Mouse (Mus musculus) cortical plate, adult 2 months (tissue): ENCODE data around the gene Hmgn3. TPM values are rescaled to one million over a fixed set of nuclear protein-coding genes. Genes with fewer than 3 reads are reported as not detected.

Source experiments
- H3K27ac ChIP-seq: fragments of 200-500 bp; 2 replicates; pipeline ENCODE4 v1.5.1; 2012; ENCODE audit warnings: low read length, control low read depth, inconsistent platforms; ENCODE audit not compliant: insufficient read depth
- H3K4me1 ChIP-seq: fragments of 200-500 bp; 2 replicates; pipeline ENCODE4 v1.6.1; 2011; ENCODE audit warnings: low read length; ENCODE audit not compliant: control insufficient read depth, insufficient read depth
- H3K4me3 ChIP-seq: fragments of 200-500 bp; 2 replicates; pipeline ENCODE4 v1.5.1; 2011; ENCODE audit warnings: mild to moderate bottlenecking, low read length, control low read depth; ENCODE audit not compliant: insufficient read depth
- CTCF ChIP-seq: fragments of 200-500 bp; IDR thresholded peaks from 2 replicates; pipeline ENCODE4 v1.5.1; 2011; ENCODE audit warnings: mild to moderate bottlenecking, control low read depth, low read length; ENCODE audit not compliant: insufficient read depth; ENCODE audit errors: extremely low read depth
- POLR2A ChIP-seq: fragments of 200-500 bp; IDR thresholded peaks from 2 replicates; pipeline ENCODE4 v1.6.1; 2011; ENCODE audit warnings: mild to moderate bottlenecking, low read length, control low read depth; ENCODE audit not compliant: insufficient read depth; ENCODE audit errors: extremely low read depth
- polyA plus RNA-seq: library from polyadenylated mRNA; depleted of rRNA; stranded (reverse); fragments of >200 nt; gene quantifications from 2 replicates; pipeline ENCODE4 v1.2.3, GENCODE M21; 2012

Hmgn3 gene
- polyA plus RNA-seq, 1 experiment: 151 TPM

DNA sequence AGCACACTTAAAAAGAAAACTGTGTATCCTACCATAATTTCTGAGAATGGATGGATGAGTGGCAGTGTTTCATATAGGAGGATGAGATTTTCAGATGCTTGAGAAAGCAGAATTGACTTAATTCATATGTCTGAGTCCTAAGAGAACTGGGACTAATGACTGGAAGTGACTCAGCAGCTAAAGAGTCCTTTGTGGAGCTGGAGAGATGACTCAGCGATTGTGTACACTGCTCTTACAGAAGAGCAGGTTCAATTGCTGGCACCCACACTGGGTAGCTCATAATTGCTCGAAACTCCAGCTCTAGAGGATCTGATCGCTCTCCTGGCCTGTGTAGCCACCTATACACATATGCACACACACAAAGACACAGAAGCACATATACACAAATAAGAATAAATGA is 42.7 kb downstream of the Hmgn3 start:
- Histone ChIP-seq H3K4me1 (no peaks in the 10 kb centered on the region; the same call in 1 of the 2 replicates), H3K27ac (no peak overlapping the region), H3K4me3 (no peak overlapping the region)
- no peak for TF ChIP-seq POLR2A
- TF ChIP-seq CTCF: no peak

DNA sequence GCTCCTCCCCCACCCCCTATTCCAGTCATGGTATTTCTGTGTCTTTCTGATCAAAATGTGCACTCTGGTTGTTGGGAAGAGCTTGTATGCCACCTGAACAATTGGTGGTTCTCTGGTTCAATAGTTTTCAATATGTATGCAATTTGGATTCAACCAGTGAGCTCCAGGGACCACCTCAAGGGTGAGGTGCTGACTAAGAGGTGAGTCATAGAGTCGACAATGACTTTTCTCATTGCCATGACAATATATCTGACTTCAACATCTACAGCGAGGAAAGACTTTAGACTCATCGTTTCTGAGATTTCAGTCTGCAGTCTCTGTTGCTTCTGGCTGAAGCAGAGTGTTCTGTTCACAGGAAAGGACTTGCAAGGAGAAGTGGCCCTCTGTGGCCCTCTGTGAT is 44.8 kb downstream of the Hmgn3 start:
- 0 out of 2 replicates have a peak overlapping the region, but pooled peaks have one; percentile 6 for H3K27ac ChIP-seq
- H3K4me1 ChIP-seq: no peaks in the 10 kb centered on the region; the same call in 1 of the 2 replicates
- TF ChIP-seq CTCF: no peak
- TF ChIP-seq POLR2A: no peak
- H3K4me3 ChIP-seq: no peak overlapping the region

GRCm38 (mm10) chr9:83100786-83101185 is 45.7 kb downstream of the Hmgn3 start:
- no peaks in the 10 kb centered on the region; the same call in 1 of the 2 replicates for H3K4me1 ChIP-seq
- H3K27ac ChIP-seq: no peak overlapping the region
- no peak overlapping the region for H3K4me3 ChIP-seq
- TF ChIP-seq CTCF: no peak
- TF ChIP-seq POLR2A: no peak

- H3K27ac ChIP-seq: no peak overlapping the region
- no peak overlapping the region for H3K4me3 ChIP-seq
- no peak for TF ChIP-seq CTCF
- TF ChIP-seq POLR2A: no peak
- no peaks in the 10 kb centered on the region; the same call in 1 of the 2 replicates for H3K4me1 ChIP-seq
Measured at GRCm38 (mm10) chr9:83098652-83099307, 47.7 kb downstream of the Hmgn3 start.

DNA sequence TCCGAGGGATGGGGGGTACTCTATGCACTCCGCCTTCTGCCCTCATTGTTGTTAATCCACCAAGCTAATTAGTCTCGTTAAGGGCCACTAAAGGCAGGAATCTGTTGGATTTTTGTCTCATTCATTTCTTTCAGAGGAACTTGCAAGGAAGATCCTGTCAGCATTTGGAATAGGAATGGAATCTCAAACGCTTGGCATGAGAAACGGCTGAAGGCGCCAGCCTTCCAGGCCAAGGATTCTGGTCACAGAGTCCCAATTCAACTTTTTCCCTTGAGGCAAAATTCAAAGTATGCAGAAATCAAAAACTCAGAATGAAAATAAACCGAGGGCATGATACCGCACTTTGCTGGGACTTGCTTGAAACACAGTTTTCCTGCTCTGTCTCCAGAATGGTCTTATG is 48.7 kb downstream of the Hmgn3 start:
- TF ChIP-seq POLR2A: no peak
- no peak for TF ChIP-seq CTCF
- Histone ChIP-seq H3K4me1 (no peaks in the 10 kb centered on the region; the same call in 1 of the 2 replicates), H3K4me3 (no peak overlapping the region), H3K27ac (no peak overlapping the region)

DNA sequence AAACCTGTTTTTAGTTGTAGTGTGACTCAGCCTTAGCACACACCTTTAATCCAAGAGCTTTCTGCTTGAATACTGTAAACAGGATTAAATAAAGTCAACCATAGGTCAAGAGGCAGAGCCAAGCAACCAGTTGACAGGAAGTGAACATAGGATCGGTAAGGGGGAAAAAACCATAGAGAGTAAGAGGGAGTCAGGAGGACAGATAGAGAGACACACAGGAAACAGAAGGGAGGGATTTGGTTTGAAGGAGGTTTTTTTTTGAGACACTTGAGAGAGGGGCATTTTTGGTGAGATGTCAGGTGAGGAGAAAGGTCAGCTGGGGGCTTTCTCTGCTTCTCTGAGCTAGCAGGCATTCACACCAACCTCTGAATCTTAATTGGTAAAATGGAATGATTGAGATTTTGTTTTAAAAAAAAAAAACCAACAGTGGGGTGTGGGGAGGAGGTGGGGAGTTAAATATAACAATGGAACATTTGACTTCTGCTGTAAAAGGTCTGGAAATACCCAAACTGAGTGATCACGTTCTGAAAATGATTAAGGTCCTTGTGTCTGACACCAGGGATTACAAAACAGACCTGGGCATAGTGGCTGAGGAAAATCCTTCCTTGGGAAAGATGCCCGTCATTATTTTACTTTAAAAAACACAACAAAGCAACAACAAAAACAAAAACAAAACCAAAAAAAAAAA is 51.7 kb downstream of the Hmgn3 start:
- TF ChIP-seq CTCF (no peak), POLR2A (no peak)
- H3K27ac ChIP-seq: no peak overlapping the region
- no peak overlapping the region for H3K4me3 ChIP-seq
- H3K4me1 ChIP-seq: no peaks in the 10 kb centered on the region

GRCm38 (mm10) chr9:83083790-83084469 is 62.6 kb downstream of the Hmgn3 start:
- no peaks in the 10 kb centered on the region for H3K4me1 ChIP-seq
- H3K4me3 ChIP-seq: no peak overlapping the region
- H3K27ac ChIP-seq: no peak overlapping the region
- TF ChIP-seq POLR2A (no peak), CTCF (no peak)

GRCm38 (mm10) chr9:83083091-83083490 is 63.4 kb downstream of the Hmgn3 start:
- Histone ChIP-seq H3K4me3 (no peak overlapping the region), H3K27ac (no peak overlapping the region), H3K4me1 (no peaks in the 10 kb centered on the region)
- TF ChIP-seq POLR2A (no peak), CTCF (no peak)

DNA sequence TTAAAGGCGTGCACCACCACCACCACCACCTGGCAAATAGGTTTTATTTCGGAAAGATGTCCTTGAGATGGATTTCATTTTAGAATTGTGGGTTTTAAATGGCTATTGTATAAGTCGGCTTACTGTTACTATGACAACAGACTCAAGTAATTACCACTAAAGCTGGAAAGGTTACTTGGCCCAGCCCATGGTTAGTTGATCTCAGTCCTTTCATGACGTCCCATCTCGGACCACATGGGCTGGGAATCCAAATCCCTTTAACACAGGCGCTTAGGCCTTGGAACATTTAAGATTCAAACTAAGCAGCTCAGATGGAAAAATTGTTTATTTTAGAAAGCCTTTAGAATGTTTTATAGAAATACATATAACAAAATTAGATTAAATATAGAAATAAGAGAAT is 64.2 kb downstream of the Hmgn3 start:
- TF ChIP-seq CTCF (no peak), POLR2A (no peak)
- Histone ChIP-seq H3K4me1 (no peaks in the 10 kb centered on the region), H3K27ac (no peak overlapping the region), H3K4me3 (no peak overlapping the region)
